Mouse (Mus musculus): ENCODE measurements around the gene Zfp518a. TPM values are rescaled to one million over a fixed set of nuclear protein-coding genes. Genes with fewer than 3 reads are reported as not detected.

Gene Zfp518a
- total RNA-seq, 2 experiments from 2014 or later, result 9.3 to 10.1 TPM

DNA sequence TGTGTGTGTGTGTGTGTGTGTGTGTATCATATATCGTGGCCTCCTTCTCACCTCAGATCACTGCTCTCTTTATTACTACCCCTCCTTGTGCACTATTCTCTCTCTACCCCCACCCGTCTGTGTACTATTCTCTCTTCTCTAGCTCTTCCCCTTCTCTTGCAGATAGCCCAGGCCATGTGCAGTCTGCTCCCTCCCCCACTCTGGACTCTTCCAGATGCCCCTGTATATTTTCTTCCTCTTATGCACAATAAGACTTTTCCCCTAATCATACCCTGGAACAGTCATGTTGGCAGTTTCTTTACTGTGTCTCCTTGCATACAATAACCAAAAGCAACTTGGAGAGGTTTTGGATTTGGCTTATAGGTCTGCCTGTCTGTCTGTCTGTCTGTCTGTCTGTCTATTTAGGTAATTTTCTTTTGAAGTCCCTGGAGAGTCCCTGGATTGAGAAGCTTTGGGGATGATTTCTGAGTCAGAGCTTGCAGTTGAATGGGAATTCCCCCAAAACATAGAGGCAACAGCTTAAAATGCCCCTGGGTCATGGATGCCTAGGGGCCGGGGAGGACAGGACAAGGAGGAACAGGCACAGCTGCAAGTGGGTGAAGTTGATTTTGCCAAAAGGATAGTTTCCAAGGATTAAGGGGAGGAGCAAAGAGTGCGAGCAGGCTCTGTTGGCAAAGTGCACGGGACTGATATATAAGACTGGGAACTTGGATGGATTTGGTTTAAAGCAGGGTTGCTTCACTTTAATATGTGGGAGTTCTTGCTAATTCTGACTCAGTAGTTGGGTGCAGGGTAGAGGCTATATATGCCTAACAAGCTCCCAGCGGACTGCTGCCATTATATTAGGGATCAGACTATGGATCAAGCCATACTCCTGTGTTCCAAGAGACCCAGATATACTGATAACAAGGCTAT, 70.7 kb downstream of the Zfp518a start:
- no peak for DNase-seq (ENCODE audit: low spot score in 2 of 2)

Small RNA genes lying within 50 kb of the gene (microRNA-seq; reads per million reads assigned to microRNA genes)
- gene Mir8092, result 0.63 reads per million

Other genes starting within 250 kb of the Zfp518a start
- gene Cc2d2b, start 146.0 kb upstream of the Zfp518a start, total RNA-seq (2021), result not detected
- 1 to 10 TPM; 5.7 to 6.5 TPM for gene Ccnj, start 63.4 kb upstream of the Zfp518a start, total RNA-seq (2021)
- under 1 TPM; 0.78 to 0.93 TPM for gene Blnk, start 99.8 kb downstream of the Zfp518a start, total RNA-seq (2021)
- gene Dntt, start 134.6 kb downstream of the Zfp518a start, total RNA-seq (2021), result under 1 TPM in 1 of 2 experiments, not detected in 1; 0.37 TPM
- not detected for gene Opalin, start 182.4 kb downstream of the Zfp518a start, total RNA-seq (2021)